Mouse (Mus musculus): ENCODE measurements at regions not wholly inside any gene's neighbourhood (a gene's known extent, or its start where the extent isn't known, plus 50 kb on each side); places are given as distances from the start of the nearest gene placed in this dataset.

DNA sequence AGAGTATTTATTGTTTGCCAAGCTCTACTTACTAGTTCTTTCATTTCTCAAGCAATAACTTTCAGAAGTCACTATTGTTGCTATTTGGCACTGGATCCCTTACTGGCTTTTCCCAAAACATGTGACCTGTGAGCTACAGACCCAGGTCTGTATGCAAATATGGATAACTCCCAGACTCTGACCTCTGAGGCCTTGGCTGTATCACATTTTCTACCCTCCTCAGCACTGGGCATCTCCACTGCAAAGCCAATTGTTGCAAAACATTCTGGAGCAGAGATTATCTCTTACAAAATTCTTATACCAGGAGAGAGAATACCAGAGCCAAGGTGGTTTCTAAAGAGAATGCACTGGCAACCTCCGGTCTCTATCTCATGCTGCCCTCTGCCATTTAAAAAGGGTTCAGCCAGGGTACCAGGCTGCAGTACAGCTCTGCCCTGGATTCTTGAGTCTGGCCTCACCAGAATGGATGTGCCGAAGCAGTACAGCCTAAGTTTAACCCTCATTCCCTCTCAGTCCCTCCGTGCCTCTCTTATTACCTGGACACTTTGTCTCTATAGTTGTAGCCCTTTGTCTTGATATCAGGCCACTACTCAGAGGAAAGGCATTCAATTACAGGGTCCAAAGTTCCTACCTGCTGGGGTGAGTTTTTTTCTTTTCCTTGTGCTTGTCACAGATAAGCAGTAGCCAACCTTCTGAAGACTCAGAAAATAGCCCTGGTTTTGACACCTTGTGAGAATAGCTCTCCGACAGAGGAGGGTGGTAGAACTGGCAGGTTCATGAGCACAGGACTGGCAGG is 101.2 kb upstream of the Vwc2 start:
- H3K9me3 ChIP-seq (ENCODE audit: control insufficient read depth): no peaks in the 10 kb centered on the region
- 42% methylated on average over 4 of the region's 4 CpGs for WGBS
- no peaks in the 10 kb centered on the region for H3K27me3 ChIP-seq (replicated peaks; ENCODE audit: control insufficient read depth, insufficient read depth, low read length)
- no peak overlapping the region for H3K27ac ChIP-seq (ENCODE audit: low read depth, low read length)
- no peak overlapping the region for H3K4me2 ChIP-seq (replicated peaks; ENCODE audit: low read depth)
- H3K4me1 ChIP-seq (replicated peaks; ENCODE audit: control insufficient read depth, insufficient read depth, low read length): no peaks in the 10 kb centered on the region
- peak; percentile 91 for ATAC-seq
- no peak for TF ChIP-seq CTCF (IDR thresholded peaks at IDR 0.05; ENCODE audit: low read depth)
- H3K4me3 ChIP-seq (ENCODE audit: low read depth, low read length): no peak overlapping the region
- no peak overlapping the region for H3K9ac ChIP-seq (ENCODE audit: low read depth, low read length)
- H3K36me3 ChIP-seq (ENCODE audit: control insufficient read depth, insufficient read depth): no peaks in the 10 kb centered on the region

DNA sequence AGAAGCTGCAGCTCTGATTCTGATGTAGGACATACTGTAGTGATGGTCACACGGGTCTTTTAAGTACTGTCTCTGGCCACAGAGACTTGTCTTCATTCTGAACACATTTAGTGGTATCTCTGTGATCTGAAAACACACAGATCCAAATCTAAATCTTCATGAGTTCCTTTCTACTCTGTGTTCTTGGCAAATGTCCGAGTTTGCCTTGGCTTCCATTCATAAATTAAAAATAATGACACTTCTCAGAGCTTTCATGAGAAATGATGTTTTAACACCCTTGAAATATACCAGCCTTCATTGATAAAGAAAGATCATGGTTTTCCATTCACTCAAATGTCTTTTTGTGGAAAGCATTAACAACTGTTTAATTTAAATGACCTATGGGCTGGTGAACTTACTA is 100.4 kb upstream of the Vwc2 start:
- 51% methylated on average over 2 of the region's 2 CpGs for WGBS
- ATAC-seq: no peak
- H3K4me1 ChIP-seq (replicated peaks; ENCODE audit: control insufficient read depth, insufficient read depth, low read length): no peaks in the 10 kb centered on the region

DNA sequence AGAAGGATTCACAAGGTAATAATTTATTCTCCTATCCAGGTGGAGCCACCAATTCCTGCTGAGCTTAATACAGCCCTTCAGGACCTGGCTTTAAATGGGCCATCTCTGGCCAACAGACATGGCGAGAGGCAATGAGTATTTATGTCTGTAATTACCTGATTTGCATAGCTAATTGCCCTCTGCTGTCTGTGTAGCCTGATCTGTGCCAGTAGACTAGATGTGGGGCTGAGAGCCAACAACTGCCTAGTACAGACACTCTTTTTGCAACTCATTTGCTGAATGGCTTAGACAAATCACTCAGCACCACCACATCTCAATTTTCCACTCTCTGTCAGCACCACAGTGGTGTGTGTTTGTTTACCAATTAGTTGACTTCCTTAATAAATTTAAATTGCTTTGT is 99.9 kb upstream of the Vwc2 start:
- ATAC-seq: no peak
- H3K4me1 ChIP-seq (replicated peaks; ENCODE audit: control insufficient read depth, insufficient read depth, low read length): no peaks in the 10 kb centered on the region

More for the DNA sequence above, 100.4 kb upstream of the Vwc2 start:
- no peak for TF ChIP-seq CTCF (IDR thresholded peaks at IDR 0.05; ENCODE audit: low read depth)
- H3K9ac ChIP-seq (ENCODE audit: low read depth, low read length): no peak overlapping the region
- H3K27me3 ChIP-seq (replicated peaks; ENCODE audit: control insufficient read depth, insufficient read depth, low read length): no peaks in the 10 kb centered on the region
- no peak overlapping the region for H3K4me2 ChIP-seq (replicated peaks; ENCODE audit: low read depth)
- no peaks in the 10 kb centered on the region for H3K9me3 ChIP-seq (ENCODE audit: control insufficient read depth)
- no peaks in the 10 kb centered on the region for H3K36me3 ChIP-seq (ENCODE audit: control insufficient read depth, insufficient read depth)
- no peak overlapping the region for H3K27ac ChIP-seq (ENCODE audit: low read depth, low read length)
- H3K4me3 ChIP-seq (ENCODE audit: low read depth, low read length): no peak overlapping the region

DNA sequence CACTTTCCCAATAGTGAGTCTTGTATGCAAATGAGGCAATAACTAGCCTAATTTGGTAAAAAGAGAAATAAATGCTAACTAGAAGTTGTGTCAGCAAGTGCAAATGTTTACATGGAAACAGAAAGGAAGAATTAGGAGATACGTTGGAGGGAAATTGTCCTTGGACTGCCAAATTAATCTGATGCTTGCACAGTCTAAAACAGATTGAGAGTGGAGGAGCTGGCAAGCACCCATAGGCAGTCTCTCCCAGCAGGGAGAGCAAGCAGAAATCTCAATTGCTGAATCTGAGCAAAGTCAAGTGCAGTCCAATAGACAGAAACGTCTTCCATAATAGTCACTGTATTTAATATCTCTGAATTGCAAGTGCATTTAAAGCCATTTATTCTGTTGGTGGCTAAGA is 99.5 kb upstream of the Vwc2 start:
- Histone ChIP-seq H3K4me1 (replicated peaks; ENCODE audit: control insufficient read depth, insufficient read depth, low read length) (no peaks in the 10 kb centered on the region), H3K27ac (ENCODE audit: low read depth, low read length) (no peak overlapping the region), H3K27me3 (replicated peaks; ENCODE audit: control insufficient read depth, insufficient read depth, low read length) (no peaks in the 10 kb centered on the region), H3K9me3 (ENCODE audit: control insufficient read depth) (no peaks in the 10 kb centered on the region), H3K4me2 (replicated peaks; ENCODE audit: low read depth) (no peak overlapping the region), H3K9ac (ENCODE audit: low read depth, low read length) (no peak overlapping the region), H3K4me3 (ENCODE audit: low read depth, low read length) (no peak overlapping the region), H3K36me3 (ENCODE audit: control insufficient read depth, insufficient read depth) (no peaks in the 10 kb centered on the region)
- ATAC-seq: no peak
- no peak for TF ChIP-seq CTCF (IDR thresholded peaks at IDR 0.05; ENCODE audit: low read depth)
- 56% methylated on average over 2 of the region's 2 CpGs for WGBS

More for the DNA sequence above, 99.9 kb upstream of the Vwc2 start:
- no peak overlapping the region for H3K4me2 ChIP-seq (replicated peaks; ENCODE audit: low read depth)
- no peak overlapping the region for H3K27ac ChIP-seq (ENCODE audit: low read depth, low read length)
- no peaks in the 10 kb centered on the region for H3K36me3 ChIP-seq (ENCODE audit: control insufficient read depth, insufficient read depth)
- TF ChIP-seq CTCF (IDR thresholded peaks at IDR 0.05; ENCODE audit: low read depth): no peak
- H3K4me3 ChIP-seq (ENCODE audit: low read depth, low read length): no peak overlapping the region
- no peaks in the 10 kb centered on the region for H3K9me3 ChIP-seq (ENCODE audit: control insufficient read depth)
- no peak overlapping the region for H3K9ac ChIP-seq (ENCODE audit: low read depth, low read length)
- H3K27me3 ChIP-seq (replicated peaks; ENCODE audit: control insufficient read depth, insufficient read depth, low read length): no peaks in the 10 kb centered on the region
- 45% methylated on average over 1 of the region's 1 CpGs for WGBS

DNA sequence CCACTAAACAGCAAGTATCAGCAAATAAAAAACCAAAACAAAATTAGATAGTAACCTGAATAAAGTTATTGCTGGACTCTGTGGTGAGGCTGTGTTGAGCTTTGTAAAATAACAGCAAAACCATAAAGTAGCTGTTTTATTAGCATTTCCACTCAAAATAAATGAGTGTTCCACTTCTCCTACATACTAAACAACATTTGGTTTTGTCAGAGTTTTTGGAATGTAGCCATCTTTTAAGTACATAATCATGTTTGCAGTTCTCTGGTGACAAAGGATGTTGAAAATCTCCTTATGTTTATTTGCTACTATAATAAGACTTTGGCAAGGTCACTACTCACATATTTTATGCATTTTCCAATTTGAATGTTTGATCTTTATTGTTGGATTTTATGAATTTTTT is 85.2 kb upstream of the Vwc2 start:
- Histone ChIP-seq H3K27me3 (replicated peaks; ENCODE audit: control insufficient read depth, insufficient read depth, low read length) (no peaks in the 10 kb centered on the region), H3K4me3 (ENCODE audit: low read depth, low read length) (no peak overlapping the region), H3K9me3 (ENCODE audit: control insufficient read depth) (no peaks in the 10 kb centered on the region), H3K27ac (ENCODE audit: low read depth, low read length) (no peak overlapping the region), H3K9ac (ENCODE audit: low read depth, low read length) (no peak overlapping the region), H3K4me2 (replicated peaks; ENCODE audit: low read depth) (no peak overlapping the region), H3K4me1 (replicated peaks; ENCODE audit: control insufficient read depth, insufficient read depth, low read length) (no peaks in the 10 kb centered on the region), H3K36me3 (ENCODE audit: control insufficient read depth, insufficient read depth) (no peaks in the 10 kb centered on the region)
- no peak for ATAC-seq
- no peak for TF ChIP-seq CTCF (IDR thresholded peaks at IDR 0.05; ENCODE audit: low read depth)

All from intestine, postnatal 0 days (tissue).